Mouse (Mus musculus): ENCODE measurements around the gene Nrip1. TPM values are rescaled to one million over a fixed set of nuclear protein-coding genes. Genes with fewer than 3 reads are reported as not detected.

The Nrip1 gene
- total RNA-seq (2023), result 10 to 100 TPM; 66.0 to 79.3 TPM

DNA sequence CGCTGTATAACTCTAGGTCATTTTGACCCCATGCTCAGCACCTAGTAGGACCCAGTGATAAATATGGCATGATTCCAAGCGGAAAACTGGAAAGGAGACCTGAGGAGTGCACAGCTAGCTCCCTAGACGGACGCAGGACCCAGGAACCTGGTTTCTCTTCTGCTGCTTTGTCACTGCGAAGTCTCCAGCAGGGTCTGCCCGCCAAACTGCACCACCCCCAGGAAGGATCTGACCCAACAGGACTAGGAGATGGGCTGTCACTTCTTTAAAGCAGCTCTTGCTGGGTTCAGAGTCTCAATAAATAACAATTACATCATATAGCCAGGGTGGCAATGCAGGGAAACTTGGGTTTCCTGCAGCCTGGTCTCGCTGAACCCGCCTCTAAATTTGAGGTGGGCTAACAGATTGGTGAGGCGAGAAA, at the start of gene Nrip1:
Nrip1 (minus strand) TSS at position 157 of the 421 bp plus-strand sequence.

